Mouse (Mus musculus) heart, embryonic 13.5 days (tissue): ENCODE measurements around the gene Ankrd42. TPM values are rescaled to one million over a fixed set of nuclear protein-coding genes. Genes with fewer than 3 reads are reported as not detected.

Source experiments
- ATAC-seq: fragments of 200-750 bp; cut with Nextera tagmentation; 2 replicates; pipeline ENCODE4 v1.8.0; 2017; ENCODE audit warnings: moderate TSS enrichment; ENCODE audit not compliant: insufficient number of reproducible peaks, low FRiP score, low TSS enrichment; ENCODE audit errors: extremely low read depth
- H3K27ac ChIP-seq: fragments of 300-500 bp; sonication (generic); replicated peaks from 2 replicates; pipeline ENCODE4 v1.5.1; 2015; ENCODE audit warnings: moderate library complexity, mild to moderate bottlenecking, inconsistent platforms
- H3K27me3 ChIP-seq: fragments of 300-500 bp; sonication (generic); replicated peaks from 2 replicates; pipeline ENCODE4 v1.6.1; 2015; ENCODE audit warnings: mild to moderate bottlenecking, inconsistent platforms
- H3K36me3 ChIP-seq: fragments of 300-500 bp; sonication (generic); 2 replicates; pipeline ENCODE4 v1.6.1; 2015; ENCODE audit warnings: mild to moderate bottlenecking, inconsistent platforms
- H3K4me1 ChIP-seq: fragments of 300-500 bp; sonication (generic); 2 replicates; pipeline ENCODE4 v1.6.1; 2015; ENCODE audit warnings: inconsistent platforms
- H3K4me2 ChIP-seq: fragments of 300-500 bp; sonication (generic); 2 replicates; pipeline ENCODE4 v1.6.1; 2015; ENCODE audit warnings: inconsistent platforms, mild to moderate bottlenecking, moderate library complexity
- H3K4me3 ChIP-seq: fragments of 300-500 bp; sonication (generic); 2 replicates; pipeline ENCODE4 v1.5.1; 2015; ENCODE audit warnings: moderate library complexity, mild to moderate bottlenecking, inconsistent platforms
- H3K9ac ChIP-seq: fragments of 300-500 bp; sonication (generic); 2 replicates; pipeline ENCODE4 v1.6.1; 2015; ENCODE audit warnings: inconsistent platforms, mild to moderate bottlenecking, moderate library complexity
- H3K9me3 ChIP-seq: fragments of 300-500 bp; sonication (generic); 2 replicates; pipeline ENCODE4 v1.6.1; 2016; ENCODE audit warnings: inconsistent platforms
- WGBS: fragments of 180-500 bp; shearing (Covaris S2); methylation state at CpG from one replicate; pipeline ENCODE4 v1.1.7; 2015; ENCODE audit warnings: mixed read lengths; 5-methylcytosine and 5-hydroxymethylcytosine counted together
- polyA plus RNA-seq: library from polyadenylated mRNA; unstranded; fragments of >200 nt; fragmentation: Nextera tagmentation; extraction: Ambion mirVana; gene quantifications from 2 replicates; pipeline ENCODE4 v1.2.1, GENCODE M21; 2015

Gene Ankrd42
- polyA plus RNA-seq, 1 experiment from 2014 or later: 4.1 TPM

DNA sequence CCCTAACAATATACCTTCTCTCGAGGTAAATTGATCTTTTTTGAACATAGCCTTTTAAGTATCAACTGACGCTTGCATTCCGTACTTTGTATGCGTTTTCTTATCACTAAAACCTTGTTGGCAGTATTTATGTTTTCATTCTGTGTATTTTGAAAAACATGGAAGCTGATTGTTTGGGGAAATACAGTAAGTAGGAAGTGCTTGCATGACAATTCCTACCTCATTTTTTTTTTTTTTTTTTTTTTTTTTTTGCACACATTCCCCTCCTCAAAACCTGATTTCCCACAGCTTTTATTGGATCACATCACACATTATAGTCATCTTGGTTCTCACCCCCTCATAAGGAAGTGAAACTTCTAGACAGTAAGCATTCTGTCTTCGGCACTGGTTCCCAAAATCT is 1.1 kb upstream of the Ankrd42 start:
- peaks cover 18% of the 10 kb centered on the region for H3K4me1 ChIP-seq

DNA sequence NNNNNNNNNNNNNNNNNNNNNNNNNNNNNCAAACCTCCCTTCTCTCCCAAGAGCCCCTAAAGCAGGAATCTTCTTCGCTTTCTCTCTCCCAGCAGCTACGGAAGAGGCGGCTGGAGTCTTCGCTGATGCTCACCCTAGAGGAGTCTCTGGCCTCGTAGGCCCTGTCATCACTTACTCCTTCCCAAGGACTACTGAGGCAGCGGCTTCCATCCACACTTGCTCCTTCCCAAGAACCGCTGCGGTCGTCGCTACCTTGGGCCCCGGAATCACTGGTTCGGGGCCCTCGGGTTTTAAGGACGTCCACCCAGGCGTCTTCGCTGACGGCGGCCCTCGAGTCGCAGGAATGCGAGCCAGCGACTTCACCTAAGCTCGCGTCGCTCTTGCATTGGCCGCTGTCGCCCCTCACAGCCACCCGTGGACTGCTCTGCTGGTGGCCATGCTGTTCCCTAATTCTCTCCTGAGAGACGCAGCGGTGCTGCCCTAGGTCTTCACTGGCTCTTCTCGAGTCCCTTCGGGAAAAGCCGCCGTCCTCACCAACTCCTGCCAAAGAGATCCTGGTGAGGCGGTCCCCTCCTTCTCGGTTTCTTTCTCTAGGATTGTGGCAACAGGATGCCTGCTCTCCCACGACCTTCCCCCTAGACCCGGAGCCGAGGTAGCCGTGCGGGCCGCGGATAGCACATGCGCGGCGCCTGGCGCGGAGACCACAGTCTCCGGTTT is 489 bp downstream of the Ankrd42 start:
- Histone ChIP-seq H3K27me3 (peaks cover 15% of the 10 kb centered on the region), H3K4me3 (peak overlapping the region; percentile 85), H3K4me2 (peak overlapping the region; percentile 97), H3K9me3 (no peaks in the 10 kb centered on the region), H3K4me1 (peaks cover 18% of the 10 kb centered on the region), H3K36me3 (peaks cover 21% of the 10 kb centered on the region), H3K27ac (peak overlapping the region; percentile 46), H3K9ac (peak overlapping the region; percentile 89)
- WGBS: 2% methylated on average over 49 of the region's 49 CpGs
- 0 out of 2 replicates have a peak, but pooled peaks have one; percentile 48 for ATAC-seq

More for the DNA sequence above, 1.1 kb upstream of the Ankrd42 start:
- H3K4me2 ChIP-seq: peak overlapping the region; percentile 97
- H3K4me3 ChIP-seq: peak overlapping the region; percentile 85
- no peak for ATAC-seq
- peak overlapping the region; percentile 89 for H3K9ac ChIP-seq
- WGBS: 75% methylated on average over 5 of the region's 5 CpGs
- H3K9me3 ChIP-seq: no peaks in the 10 kb centered on the region
- H3K27ac ChIP-seq: no peak overlapping the region
- H3K27me3 ChIP-seq: peaks cover 12% of the 10 kb centered on the region
- H3K36me3 ChIP-seq: peaks cover 36% of the 10 kb centered on the region

DNA sequence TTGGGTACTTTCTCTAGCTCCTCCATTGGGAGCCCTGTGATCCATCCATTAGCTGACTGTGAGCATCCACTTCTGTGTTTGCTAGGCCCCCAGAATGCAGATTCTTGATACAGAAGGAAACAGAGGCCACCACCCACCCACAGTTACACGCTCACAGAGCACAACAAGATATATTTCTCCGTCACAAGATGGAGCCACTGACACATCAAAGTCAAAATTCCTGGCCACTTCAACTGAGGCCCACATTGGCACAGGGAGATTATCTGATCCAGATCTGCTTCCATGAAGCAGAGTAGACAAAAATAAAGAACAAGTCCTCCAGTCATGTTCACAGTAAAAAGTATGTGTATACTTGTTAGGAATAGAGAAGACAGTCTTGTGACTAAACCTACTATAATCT is 6.8 kb downstream of the Ankrd42 start:
- no peak overlapping the region for H3K4me2 ChIP-seq
- no peak for ATAC-seq
- H3K9ac ChIP-seq: no peak overlapping the region
- no peak overlapping the region for H3K4me3 ChIP-seq
- peaks cover 9% of the 10 kb centered on the region for H3K27me3 ChIP-seq
- no peaks in the 10 kb centered on the region for H3K4me1 ChIP-seq
- 46% methylated on average over 2 of the region's 2 CpGs for WGBS
- no peak overlapping the region for H3K27ac ChIP-seq
- H3K9me3 ChIP-seq: no peaks in the 10 kb centered on the region
- no peaks in the 10 kb centered on the region for H3K36me3 ChIP-seq

DNA sequence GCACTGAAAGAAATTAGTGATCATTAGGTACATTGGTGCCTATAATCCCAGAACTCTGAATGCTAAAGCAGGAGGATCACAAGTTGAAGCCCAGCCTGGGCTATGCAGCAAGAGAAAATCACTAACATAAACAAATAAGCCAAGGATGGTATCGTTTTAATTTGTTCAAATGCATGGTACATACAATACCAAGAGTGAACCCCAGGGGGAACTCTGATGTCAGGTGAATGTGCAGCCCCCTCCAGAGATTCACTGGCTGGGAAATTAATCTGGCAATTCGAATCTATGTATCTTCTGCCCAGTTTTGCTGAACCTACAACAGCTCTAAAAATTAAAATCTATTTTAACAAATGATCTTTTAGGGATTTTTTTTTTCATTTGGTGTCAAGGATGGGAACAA is 12.5 kb downstream of the Ankrd42 start:
- no peak for ATAC-seq
- no peak overlapping the region for H3K27ac ChIP-seq
- H3K9ac ChIP-seq: no peak overlapping the region
- no peaks in the 10 kb centered on the region for H3K27me3 ChIP-seq
- H3K4me3 ChIP-seq: no peak overlapping the region
- no peaks in the 10 kb centered on the region for H3K9me3 ChIP-seq
- no peak overlapping the region for H3K4me2 ChIP-seq
- no peaks in the 10 kb centered on the region for H3K4me1 ChIP-seq
- 45% methylated on average over 2 of the region's 2 CpGs for WGBS
- H3K36me3 ChIP-seq: 0 out of 2 replicates have a peak, but pooled peaks cover 4% of the 10 kb centered on the region

DNA sequence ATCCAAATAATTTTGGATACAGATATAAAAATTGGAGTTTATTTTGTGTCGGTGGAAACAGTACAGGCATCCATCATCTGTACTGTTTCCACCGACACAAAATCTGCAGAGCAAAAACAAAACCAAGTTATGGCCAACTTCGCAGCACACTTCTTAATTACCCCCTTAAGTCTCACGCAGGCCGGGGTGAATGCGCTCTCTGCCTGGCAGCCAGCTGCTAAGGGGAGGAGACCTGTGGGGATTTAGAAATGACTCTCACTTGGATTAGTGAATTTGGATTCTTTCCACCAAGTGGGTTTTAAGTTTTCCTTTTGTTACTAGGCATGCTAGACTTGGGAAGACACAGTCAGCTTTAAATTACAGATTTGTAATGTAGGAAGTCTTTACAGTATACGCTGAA is 26.1 kb downstream of the Ankrd42 start:
- WGBS: 72% methylated on average over 7 of the region's 7 CpGs
- no peak overlapping the region for H3K9ac ChIP-seq
- no peaks in the 10 kb centered on the region for H3K4me1 ChIP-seq
- H3K4me2 ChIP-seq: no peak overlapping the region
- H3K9me3 ChIP-seq: no peaks in the 10 kb centered on the region
- H3K27ac ChIP-seq: no peak overlapping the region
- ATAC-seq: no peak
- H3K36me3 ChIP-seq: no peaks in the 10 kb centered on the region
- no peak overlapping the region for H3K4me3 ChIP-seq
- no peaks in the 10 kb centered on the region for H3K27me3 ChIP-seq

DNA sequence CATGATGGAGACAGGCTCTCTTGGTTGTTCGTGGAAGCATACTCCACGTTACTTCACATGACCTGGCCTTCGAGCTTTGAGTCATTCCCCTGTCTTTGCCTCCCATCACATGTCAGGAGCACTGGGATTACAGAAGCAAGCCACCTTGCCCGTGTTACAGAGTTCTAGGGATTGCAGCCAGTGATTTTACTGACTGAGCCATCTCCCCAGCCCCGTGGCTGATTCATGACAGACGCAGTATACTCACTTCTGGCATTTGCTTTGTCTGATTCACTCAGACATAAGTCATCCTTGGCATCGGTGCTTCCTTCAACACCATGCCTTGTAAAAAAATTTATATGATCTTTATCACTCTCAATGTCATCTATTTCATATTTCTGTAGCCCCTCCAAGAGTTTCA is 32.0 kb downstream of the Ankrd42 start:
- Histone ChIP-seq H3K4me3 (no peak overlapping the region), H3K27ac (no peak overlapping the region), H3K4me2 (no peak overlapping the region), H3K9ac (no peak overlapping the region), H3K9me3 (no peaks in the 10 kb centered on the region), H3K36me3 (peaks cover 7% of the 10 kb centered on the region), H3K4me1 (no peaks in the 10 kb centered on the region), H3K27me3 (no peaks in the 10 kb centered on the region)
- 78% methylated on average over 7 of the region's 7 CpGs for WGBS
- ATAC-seq: no peak

DNA sequence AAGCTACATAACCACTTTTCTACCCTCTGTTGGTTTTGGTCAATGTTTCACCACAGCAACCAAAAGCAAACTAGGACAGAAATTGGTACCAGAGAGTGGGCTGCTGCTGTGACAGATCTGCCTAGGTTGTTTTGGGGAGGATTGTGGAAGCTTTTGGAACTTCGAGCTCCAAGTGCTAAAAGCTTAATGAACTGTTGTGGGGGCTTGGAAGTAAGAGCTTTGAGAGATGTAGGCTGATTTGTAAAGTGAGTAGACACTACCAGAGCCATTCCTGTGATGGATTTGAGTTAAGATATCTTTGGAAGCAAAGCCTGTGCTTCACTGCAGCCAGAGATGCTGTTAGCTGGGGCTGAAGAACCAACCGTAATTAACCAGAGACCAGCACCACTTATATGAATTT is 46.1 kb downstream of the Ankrd42 start:
- H3K4me2 ChIP-seq: no peak overlapping the region
- no peak overlapping the region for H3K9ac ChIP-seq
- ATAC-seq: no peak
- H3K9me3 ChIP-seq: no peaks in the 10 kb centered on the region
- H3K4me1 ChIP-seq: no peaks in the 10 kb centered on the region
- H3K27ac ChIP-seq: no peak overlapping the region
- 82% methylated on average over 2 of the region's 2 CpGs for WGBS
- no peaks in the 10 kb centered on the region for H3K27me3 ChIP-seq
- H3K4me3 ChIP-seq: no peak overlapping the region
- no peaks in the 10 kb centered on the region for H3K36me3 ChIP-seq

DNA sequence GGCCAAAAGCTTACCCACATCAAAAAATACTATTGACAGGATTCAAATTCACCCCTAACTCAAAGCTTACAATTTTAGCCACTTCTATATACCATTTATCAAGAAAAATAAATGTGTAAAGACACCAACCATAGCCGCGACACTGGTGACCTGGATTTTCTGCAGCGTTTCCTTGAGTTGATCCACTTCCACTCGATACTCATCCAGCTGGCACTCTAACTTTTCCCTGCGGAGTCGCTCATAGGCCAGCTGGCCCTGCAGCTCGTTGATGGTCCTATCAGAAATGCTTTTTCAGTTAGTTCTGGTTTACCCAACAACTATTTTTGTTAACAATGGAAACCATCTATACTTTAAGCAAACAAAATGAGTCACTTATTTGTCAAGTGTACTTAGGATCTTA is 47.0 kb downstream of the Ankrd42 start:
- H3K9ac ChIP-seq: no peak overlapping the region
- H3K4me1 ChIP-seq: no peaks in the 10 kb centered on the region
- H3K4me3 ChIP-seq: no peak overlapping the region
- H3K9me3 ChIP-seq: no peaks in the 10 kb centered on the region
- ATAC-seq: no peak
- H3K27me3 ChIP-seq: no peaks in the 10 kb centered on the region
- no peak overlapping the region for H3K27ac ChIP-seq
- no peaks in the 10 kb centered on the region for H3K36me3 ChIP-seq
- H3K4me2 ChIP-seq: no peak overlapping the region
- 84% methylated on average over 7 of the region's 7 CpGs for whole genome bisulfite sequencing

DNA sequence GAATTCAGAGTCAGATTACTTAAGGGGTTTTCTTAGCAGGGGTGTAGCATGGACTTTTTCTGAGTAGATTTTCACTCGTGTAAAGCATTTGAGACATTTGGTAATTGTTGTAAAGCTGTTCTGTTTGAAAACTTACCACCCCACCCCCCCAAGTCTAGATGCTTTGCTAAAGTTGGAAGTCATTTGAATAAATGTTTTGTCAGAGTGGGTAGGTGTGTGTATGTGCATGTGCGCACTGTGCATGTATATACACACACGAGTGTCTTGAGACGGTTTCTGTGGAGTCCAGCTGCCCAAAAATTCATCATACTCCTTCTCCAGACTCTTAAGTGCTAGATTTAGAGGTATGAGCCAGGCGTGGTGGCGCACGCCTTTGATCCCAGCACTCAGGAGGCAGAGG is 53.4 kb downstream of the Ankrd42 start:
- no peak for ATAC-seq
- no peak overlapping the region for H3K4me2 ChIP-seq
- H3K27me3 ChIP-seq: no peaks in the 10 kb centered on the region
- peaks cover 39% of the 10 kb centered on the region for H3K36me3 ChIP-seq
- H3K4me1 ChIP-seq: no peaks in the 10 kb centered on the region
- no peaks in the 10 kb centered on the region for H3K9me3 ChIP-seq
- no peak overlapping the region for H3K9ac ChIP-seq
- no peak overlapping the region for H3K27ac ChIP-seq
- 83% methylated on average over 7 of the region's 7 CpGs for WGBS
- H3K4me3 ChIP-seq: no peak overlapping the region

DNA sequence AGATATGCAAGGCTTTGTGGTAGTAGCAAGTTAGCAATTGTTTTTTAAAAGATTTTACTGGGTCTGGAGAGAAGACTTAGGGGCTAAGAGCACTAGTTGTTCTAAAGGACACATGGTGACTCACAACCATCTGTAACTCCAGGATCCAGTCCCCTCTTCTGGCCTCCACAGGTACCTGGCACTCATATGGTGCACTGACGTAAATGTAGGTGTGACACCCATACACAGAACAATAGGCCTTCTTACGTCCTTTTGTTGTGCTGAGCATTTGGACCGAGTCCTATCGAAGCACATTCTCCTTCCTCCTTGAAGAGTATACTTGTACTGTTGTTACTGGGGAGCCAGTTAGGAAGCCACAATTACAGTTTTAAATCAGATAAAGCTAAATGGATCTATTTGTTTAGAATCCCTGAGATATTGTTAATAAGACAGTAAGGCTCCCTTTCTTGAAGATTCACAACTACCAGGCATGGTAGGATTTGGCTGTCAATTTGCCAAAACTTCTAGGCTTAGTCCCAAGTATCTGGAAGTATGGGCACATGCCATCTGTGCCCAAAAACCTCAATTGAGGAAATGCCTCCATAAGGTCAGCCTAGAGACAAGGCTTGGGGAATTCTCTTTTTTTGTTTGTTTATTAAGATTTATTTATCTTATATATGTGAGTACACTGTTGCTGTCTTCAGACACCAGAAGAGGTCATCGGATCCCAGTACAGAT is 56.3 kb downstream of the Ankrd42 start:
- Histone ChIP-seq H3K36me3 (peaks cover 57% of the 10 kb centered on the region), H3K4me1 (no peaks in the 10 kb centered on the region), H3K27ac (no peak overlapping the region), H3K9ac (no peak overlapping the region), H3K9me3 (no peaks in the 10 kb centered on the region), H3K27me3 (no peaks in the 10 kb centered on the region), H3K4me2 (no peak overlapping the region), H3K4me3 (no peak overlapping the region)
- 90% methylated on average over 5 of the region's 5 CpGs for WGBS
- no peak for ATAC-seq

DNA sequence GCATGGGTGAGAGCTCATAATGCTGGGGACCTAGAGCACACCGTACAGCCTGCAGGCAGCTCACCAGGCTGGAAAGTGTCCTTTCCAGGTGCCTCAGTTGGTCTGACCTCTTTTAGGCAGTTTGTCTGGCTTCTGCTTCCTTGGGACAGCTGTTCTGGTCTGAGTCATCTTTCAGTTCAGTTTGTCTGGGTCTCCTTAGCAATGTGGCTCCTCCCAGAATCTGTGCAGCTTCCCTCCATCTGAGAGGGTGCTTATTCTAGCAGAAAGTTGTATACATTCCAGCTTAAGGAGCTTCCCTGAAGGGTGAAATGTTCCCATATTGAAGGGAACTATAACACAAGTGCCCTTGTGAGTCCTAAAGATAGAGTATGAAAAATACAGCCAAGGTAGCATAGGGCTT is 70.2 kb downstream of the Ankrd42 start:
- Histone ChIP-seq H3K4me1 (peaks cover 8% of the 10 kb centered on the region), H3K4me2 (no peak overlapping the region), H3K27me3 (no peaks in the 10 kb centered on the region), H3K36me3 (peaks cover 38% of the 10 kb centered on the region), H3K9me3 (no peaks in the 10 kb centered on the region), H3K27ac (no peak overlapping the region), H3K4me3 (no peak overlapping the region), H3K9ac (no peak overlapping the region)
- 87% methylated on average over 1 of the region's 1 CpGs for WGBS
- no peak for ATAC-seq
